Mouse (Mus musculus) megakaryocyte, embryonic 14.5 days (primary cell): Measurements from ENCODE around the gene Gm42669.

ENCODE experiments used
- FLI1 ChIP-seq: IDR thresholded peaks from 2 replicates; pipeline ENCODE4 v1.6.1; 2012; ENCODE audit warnings: low read length, inconsistent platforms, mixed read lengths
- GATA1 ChIP-seq: IDR thresholded peaks from 3 replicates; pipeline ENCODE4 v1.6.1; 2012; ENCODE audit warnings: mixed read lengths, low read length, inconsistent platforms, borderline replicate concordance

- TF ChIP-seq GATA1 = no peak
- no peak for TF ChIP-seq FLI1
Measured at GRCm38 (mm10) chr5:107507321-107507720, at the start of gene Gm42669.
